Comparison of ENCODE assay signal across 15 mouse cellular contexts in genomic region chr1:152171034-152171790, GRCm38 (mm10).
A peak's percentile ranks its signal among the peaks of the same experiment; 100 is the strongest.
DNase-seq lines count a peak whose midpoint lies in the region; ATAC-seq and TF ChIP-seq lines count a peak whose summit lies in the region.
"Had no signal": no experiment of that assay in that cellular context is flagged by ENCODE, and none has a peak within 500 bp of the region (broad histone marks: within the 10 kb centered on the region; RNA-seq: fewer than 3 reads in every experiment).

No protein-coding gene starts in this region.

- no peak overlapping the region for H3K4me3 ChIP-seq in forebrain, embryonic 13.5 days
- H3K4me3 ChIP-seq in forebrain, embryonic 10.5 days = no peak overlapping the region
- no peak overlapping the region for H3K4me3 ChIP-seq in left cerebral cortex, adult 2 months
- no peak overlapping the region for H3K4me3 ChIP-seq in neural tube, embryonic 14.5 days (ENCODE audit: low read depth, low read length)
- H3K4me3 ChIP-seq in kidney, embryonic 14.5 days (ENCODE audit: low read length) = no peak overlapping the region
- H3K4me3 ChIP-seq: heart, embryonic 13.5 days; limb, embryonic 13.5 days; stomach, embryonic 15.5 days had no signal

- no peaks in the 10 kb centered on the region for H3K27me3 ChIP-seq in forebrain, embryonic 13.5 days
- no peaks in the 10 kb centered on the region for H3K27me3 ChIP-seq in forebrain, embryonic 10.5 days (ENCODE audit: poor library complexity, severe bottlenecking)
- no peaks in the 10 kb centered on the region for H3K27me3 ChIP-seq in neural tube, embryonic 14.5 days (ENCODE audit: control insufficient read depth, insufficient read depth, low read length)
- H3K27me3 ChIP-seq in kidney, embryonic 14.5 days (ENCODE audit: control insufficient read depth, insufficient read depth, low read length) = no peaks in the 10 kb centered on the region
- H3K27me3 ChIP-seq: heart, embryonic 13.5 days; limb, embryonic 13.5 days; stomach, embryonic 15.5 days had no signal

- ATAC-seq in forebrain, embryonic 13.5 days = peak; percentile 55
- ATAC-seq in neural tube, embryonic 14.5 days (ENCODE audit: low read depth) = peak; percentile 52; the same call in 1 of the 2 replicates
- no peak for ATAC-seq in kidney, embryonic 14.5 days (ENCODE audit: low FRiP score, low TSS enrichment)
- ATAC-seq: activated CD4-positive, CD25-positive, alpha-beta regulatory T cell, adult 4 months; intestine, postnatal 0 days had no signal

- peak overlapping the region; percentile 74 for H3K27ac ChIP-seq in forebrain, embryonic 13.5 days
- no peak overlapping the region; the same call in 1 of the 2 replicates for H3K27ac ChIP-seq in forebrain, embryonic 10.5 days
- H3K27ac ChIP-seq in left cerebral cortex, adult 2 months = no peak overlapping the region
- H3K27ac ChIP-seq in neural tube, embryonic 14.5 days (ENCODE audit: low read depth, low read length) = 0 out of 2 replicates have a peak overlapping the region, but pooled peaks have one; percentile 6
- no peak overlapping the region for H3K27ac ChIP-seq in kidney, embryonic 14.5 days (ENCODE audit: low read depth, low read length)
- H3K27ac ChIP-seq: heart, embryonic 13.5 days; limb, embryonic 13.5 days; stomach, embryonic 15.5 days had no signal

- H3K9me3 ChIP-seq in forebrain, embryonic 13.5 days (replicated peaks) = no peaks in the 10 kb centered on the region
- no peaks in the 10 kb centered on the region for H3K9me3 ChIP-seq in forebrain, embryonic 10.5 days
- no peaks in the 10 kb centered on the region for H3K9me3 ChIP-seq in neural tube, embryonic 14.5 days (ENCODE audit: control insufficient read depth, low read length)
- H3K9me3 ChIP-seq in kidney, embryonic 14.5 days (ENCODE audit: control insufficient read depth, low read length) = no peaks in the 10 kb centered on the region
- H3K9me3 ChIP-seq: heart, embryonic 13.5 days; limb, embryonic 13.5 days; stomach, embryonic 15.5 days had no signal

- intact Hi-C loops in left cerebral cortex, postnatal 14 days (cut with DNase I) = no loop called here
- intact Hi-C loops in left cerebral cortex, adult 2 months (cut with DNase I) = no loop called here

- peaks cover 13% of the 10 kb centered on the region for H3K4me1 ChIP-seq in forebrain, embryonic 13.5 days
- H3K4me1 ChIP-seq in forebrain, embryonic 10.5 days = peaks cover 18% of the 10 kb centered on the region
- peaks cover 6% of the 10 kb centered on the region; the same call in 1 of the 2 replicates for H3K4me1 ChIP-seq in neural tube, embryonic 14.5 days (ENCODE audit: control insufficient read depth, insufficient read depth, low read length)
- no peaks in the 10 kb centered on the region for H3K4me1 ChIP-seq in kidney, embryonic 14.5 days (ENCODE audit: control insufficient read depth, insufficient read depth, low read length)
- H3K4me1 ChIP-seq: limb, embryonic 13.5 days; stomach, embryonic 15.5 days had no signal

- peak overlapping the region; percentile 25; the same call in 1 of the 2 replicates for H3K4me2 ChIP-seq in forebrain, embryonic 13.5 days
- H3K4me2 ChIP-seq in neural tube, embryonic 14.5 days (ENCODE audit: low read depth, low read length) = no peak overlapping the region
- no peak overlapping the region for H3K4me2 ChIP-seq in kidney, embryonic 14.5 days (replicated peaks; ENCODE audit: low read depth, low read length)
- H3K4me2 ChIP-seq: heart, embryonic 13.5 days; limb, embryonic 13.5 days; lung, embryonic 14.5 days; stomach, embryonic 15.5 days had no signal

- WGBS in forebrain, embryonic 13.5 days = 35% methylated on average over 16 of the region's 16 CpGs
- 86% methylated on average over 16 of the region's 16 CpGs for WGBS in forebrain, embryonic 10.5 days
- 38% methylated on average over 16 of the region's 16 CpGs for WGBS in neural tube, embryonic 14.5 days
- WGBS in kidney, embryonic 14.5 days = 78% methylated on average over 16 of the region's 16 CpGs

- DNase-seq in forebrain, embryonic 10.5 days (ENCODE audit: extremely low spot score, low spot score) = no peak
- peak; percentile 32 to 64 for DNase-seq in left cerebral cortex, postnatal 14 days (ENCODE audit: low spot score in 2 of 2)
- DNase-seq in left cerebral cortex, adult 2 months (ENCODE audit: extremely low spot score in 1 of 2, low spot score in 2 of 2) = no peak
- peak; percentile 47 to 64 for DNase-seq in cerebellum, postnatal 36 days
- no peak for DNase-seq in ovary, postnatal 10 days (ENCODE audit: low spot score)
- DNase-seq: lung, embryonic 14.5 days had no signal

- H3K9ac ChIP-seq in forebrain, embryonic 13.5 days = no peak overlapping the region
- no peak overlapping the region for H3K9ac ChIP-seq in neural tube, embryonic 14.5 days (replicated peaks; ENCODE audit: low read depth, low read length)
- no peak overlapping the region for H3K9ac ChIP-seq in kidney, embryonic 14.5 days (ENCODE audit: low read depth, low read length)
- H3K9ac ChIP-seq: heart, embryonic 13.5 days; limb, embryonic 13.5 days; lung, embryonic 14.5 days; stomach, embryonic 15.5 days had no signal

- no peaks in the 10 kb centered on the region for H3K36me3 ChIP-seq in forebrain, embryonic 13.5 days (ENCODE audit: poor library complexity, severe bottlenecking)
- H3K36me3 ChIP-seq in forebrain, embryonic 10.5 days (replicated peaks) = no peaks in the 10 kb centered on the region
- no peaks in the 10 kb centered on the region for H3K36me3 ChIP-seq in neural tube, embryonic 14.5 days (ENCODE audit: control insufficient read depth, insufficient read depth, low read length)
- H3K36me3 ChIP-seq in kidney, embryonic 14.5 days (ENCODE audit: control insufficient read depth, insufficient read depth, low read length) = no peaks in the 10 kb centered on the region
- H3K36me3 ChIP-seq: G1E; heart, embryonic 13.5 days; limb, embryonic 13.5 days; stomach, embryonic 15.5 days had no signal

- TF ChIP-seq CTCF in left cerebral cortex, adult 2 months (IDR thresholded peaks at IDR 0.05) = no peak

Comparison
In these comparisons a context has a peak if more than half of its experiments do, and no peak if none do; other contexts are left out.
1. H3K27ac ChIP-seq: peak in forebrain, embryonic 13.5 days (single experiment) and neural tube, embryonic 14.5 days (single experiment); none in forebrain, embryonic 10.5 days (single experiment), left cerebral cortex, adult 2 months (single experiment) and kidney, embryonic 14.5 days (single experiment).
2. DNase-seq: peak in left cerebral cortex, postnatal 14 days (2 of 2) and cerebellum, postnatal 36 days (2 of 2); none in forebrain, embryonic 10.5 days (single experiment), left cerebral cortex, adult 2 months (0 of 2) and ovary, postnatal 10 days (single experiment).